Mouse (Mus musculus) G1E (cell line): Measurements from ENCODE around the gene Lrrn3.

Experiments
- CTCF ChIP-seq: IDR thresholded peaks from 2 replicates; pipeline ENCODE4 v1.5.1; 2012; ENCODE audit warnings: low read depth, low read length, inconsistent platforms, mixed read lengths
- GATA1 ChIP-seq: IDR thresholded peaks from 2 replicates; pipeline ENCODE4 v1.6.1; 2012; ENCODE audit warnings: borderline replicate concordance, low read length, inconsistent platforms, mixed read lengths
- TAL1 ChIP-seq: conservative IDR thresholded peaks from 2 replicates; pipeline ENCODE4 v1.6.1; 2012; ENCODE audit warnings: low read depth, low read length, inconsistent platforms, mixed read lengths

- TF ChIP-seq CTCF: no peak
- no peak for TF ChIP-seq TAL1
- TF ChIP-seq GATA1: no peak
These were observed 567 bp downstream of the Lrrn3 start for GRCm38 (mm10) chr12:41485512-41486215.
